Mouse (Mus musculus) embryonic facial prominence, embryonic 15.5 days (tissue): Measurements from ENCODE around the gene Igsf3. TPM values are rescaled to one million over a fixed set of nuclear protein-coding genes. Genes with fewer than 3 reads are reported as not detected.

Experiments
- ATAC-seq: fragments of 200-750 bp; cut with Nextera tagmentation; 2 replicates; pipeline ENCODE4 v1.8.0; 2017; ENCODE audit warnings: low read depth, moderate TSS enrichment; ENCODE audit not compliant: insufficient number of reproducible peaks, low FRiP score, low TSS enrichment
- H3K27ac ChIP-seq: fragments of 300-500 bp; sonication (generic); replicated peaks from 2 replicates; pipeline ENCODE4 v1.5.1; 2015; ENCODE audit warnings: mild to moderate bottlenecking, inconsistent platforms
- H3K27me3 ChIP-seq: fragments of 300-500 bp; sonication (generic); 2 replicates; pipeline ENCODE4 v1.6.1; 2015; ENCODE audit warnings: inconsistent platforms
- H3K36me3 ChIP-seq: fragments of 300-500 bp; sonication (generic); 2 replicates; pipeline ENCODE4 v1.6.1; 2015; ENCODE audit warnings: mild to moderate bottlenecking, inconsistent platforms
- H3K4me1 ChIP-seq: fragments of 300-500 bp; sonication (generic); 2 replicates; pipeline ENCODE4 v1.6.1; 2015; ENCODE audit warnings: inconsistent platforms
- H3K4me2 ChIP-seq: fragments of 300-500 bp; sonication (generic); replicated peaks from 2 replicates; pipeline ENCODE4 v1.6.1; 2015; ENCODE audit warnings: mild to moderate bottlenecking, inconsistent platforms
- H3K4me3 ChIP-seq: fragments of 300-500 bp; sonication (generic); replicated peaks from 2 replicates; pipeline ENCODE4 v1.5.1; 2015; ENCODE audit warnings: mild to moderate bottlenecking, inconsistent platforms
- H3K9ac ChIP-seq: fragments of 300-500 bp; sonication (generic); 2 replicates; pipeline ENCODE4 v1.6.1; 2015; ENCODE audit warnings: inconsistent platforms
- H3K9me3 ChIP-seq: fragments of 300-500 bp; sonication (generic); replicated peaks from 2 replicates; pipeline ENCODE4 v1.6.1; 2016; ENCODE audit warnings: inconsistent platforms
- WGBS: fragments of 180-500 bp; shearing (Covaris S2); methylation state at CpG from one replicate; pipeline ENCODE4 v1.1.7; 2015; 5-methylcytosine and 5-hydroxymethylcytosine counted together
- polyA plus RNA-seq: library from polyadenylated mRNA; unstranded; fragments of >200 nt; fragmentation: Nextera tagmentation; extraction: Ambion mirVana; gene quantifications from 2 replicates; pipeline ENCODE4 v1.2.1, GENCODE M21; 2015

Gene Igsf3
- polyA plus RNA-seq, 1 experiment from 2014 or later = 76.1 TPM

DNA sequence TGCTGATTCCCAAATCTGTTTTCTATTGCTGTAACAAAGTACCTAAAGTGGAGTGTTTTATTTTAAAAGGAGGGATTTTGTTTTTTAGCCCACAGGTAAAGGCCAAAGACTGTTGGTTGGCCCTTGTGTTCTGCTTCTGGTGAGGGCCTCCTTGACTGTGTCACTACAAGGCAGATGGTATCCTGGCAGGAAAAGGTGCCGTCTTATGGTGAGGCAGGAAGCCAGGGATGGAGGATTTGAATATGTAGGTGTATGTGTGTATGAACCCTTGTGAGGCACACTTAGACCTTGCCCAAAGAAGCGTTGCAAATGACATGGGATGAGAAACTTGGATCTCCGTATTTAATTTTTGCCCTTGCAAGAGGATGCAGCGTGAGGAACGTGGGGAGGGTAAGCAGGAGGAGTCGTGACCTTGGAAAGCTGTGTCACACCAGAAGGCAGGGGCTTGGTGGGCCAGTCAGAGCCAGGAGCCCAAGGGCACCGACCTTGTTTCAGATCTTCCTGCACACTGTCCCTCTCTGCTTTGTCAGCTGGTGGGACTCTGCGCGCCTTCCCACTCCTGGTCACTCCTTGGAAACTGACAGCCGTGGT, 47.5 kb downstream of the Igsf3 start:
- Histone ChIP-seq H3K9ac (no peak overlapping the region), H3K4me2 (no peak overlapping the region), H3K9me3 (no peaks in the 10 kb centered on the region), H3K4me3 (no peak overlapping the region), H3K4me1 (peaks cover 21% of the 10 kb centered on the region), H3K27me3 (no peaks in the 10 kb centered on the region), H3K27ac (no peak overlapping the region), H3K36me3 (peaks cover 21% of the 10 kb centered on the region)
- ATAC-seq = no peak
- 74% methylated on average over 10 of the region's 10 CpGs for WGBS

DNA sequence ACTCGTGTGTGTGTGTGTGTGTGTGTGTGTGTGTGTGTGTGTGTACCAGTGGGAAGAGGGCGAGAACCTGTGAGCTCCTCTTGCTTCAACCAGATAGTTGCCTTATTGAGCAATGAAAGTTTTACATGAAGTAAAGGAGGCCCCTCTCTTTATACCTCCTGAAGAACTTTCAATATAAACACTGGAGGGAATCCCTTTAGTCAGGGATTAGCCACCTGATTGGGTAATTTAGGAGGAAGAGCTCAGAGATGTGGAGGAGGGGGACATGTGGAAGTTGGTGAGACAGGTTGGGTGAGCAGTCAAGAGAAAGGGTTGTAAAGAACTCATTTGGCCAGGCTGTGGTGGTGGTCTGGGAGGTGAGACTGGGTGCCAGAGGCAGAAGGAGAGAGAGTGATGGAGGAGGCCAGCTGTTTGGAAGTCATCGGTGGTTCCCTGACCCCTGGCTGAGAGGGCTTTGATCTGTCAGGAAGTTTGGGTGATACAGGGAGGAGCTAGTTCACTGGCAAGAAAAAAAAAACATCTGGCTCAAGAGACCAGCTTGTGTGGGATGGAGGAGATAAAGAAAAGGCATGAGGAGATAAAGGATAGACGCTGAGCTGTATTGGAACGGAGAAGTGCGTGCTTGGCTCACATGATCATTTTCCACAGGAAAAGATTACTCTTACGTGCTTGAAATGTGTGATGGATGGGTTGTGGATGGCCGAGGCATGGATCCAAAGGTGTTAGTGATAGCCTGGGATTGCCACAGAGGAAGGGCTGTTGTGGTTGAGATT, 53.3 kb downstream of the Igsf3 start:
- ATAC-seq = no peak
- no peak overlapping the region for H3K27ac ChIP-seq
- no peak overlapping the region for H3K4me3 ChIP-seq
- H3K4me2 ChIP-seq = no peak overlapping the region
- WGBS = 67% methylated on average over 8 of the region's 8 CpGs
- H3K9me3 ChIP-seq = no peaks in the 10 kb centered on the region
- H3K9ac ChIP-seq = no peak overlapping the region
- H3K27me3 ChIP-seq = no peaks in the 10 kb centered on the region
- H3K4me1 ChIP-seq = 0 out of 2 replicates have a peak, but pooled peaks cover 9% of the 10 kb centered on the region
- H3K36me3 ChIP-seq = peaks cover 47% of the 10 kb centered on the region

DNA sequence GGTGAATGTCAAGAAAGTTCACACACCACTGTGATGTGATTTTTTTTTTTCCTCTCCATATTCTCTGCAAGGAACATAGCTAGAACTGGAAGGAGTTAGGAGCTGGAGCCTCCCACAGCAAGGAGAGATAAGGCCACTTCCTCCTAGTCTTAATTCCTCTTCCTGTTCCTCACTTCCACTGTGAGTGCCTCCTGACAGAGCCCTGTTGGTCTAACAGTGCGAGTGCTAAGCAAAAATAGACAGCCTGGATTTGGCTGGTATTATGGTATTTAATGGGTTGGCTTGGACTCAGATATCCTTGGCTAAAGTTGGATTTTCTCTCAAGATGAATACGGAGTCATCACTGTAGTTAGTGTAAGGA, 53.9 kb downstream of the Igsf3 start:
- H3K4me3 ChIP-seq = no peak overlapping the region
- H3K4me2 ChIP-seq = no peak overlapping the region
- no peak overlapping the region for H3K27ac ChIP-seq
- H3K4me1 ChIP-seq = 0 out of 2 replicates have a peak, but pooled peaks cover 9% of the 10 kb centered on the region
- ATAC-seq = no peak
- H3K36me3 ChIP-seq = peaks cover 51% of the 10 kb centered on the region
- no peaks in the 10 kb centered on the region for H3K9me3 ChIP-seq
- H3K9ac ChIP-seq = no peak overlapping the region
- WGBS = 63% methylated on average over 2 of the region's 2 CpGs
- H3K27me3 ChIP-seq = no peaks in the 10 kb centered on the region

DNA sequence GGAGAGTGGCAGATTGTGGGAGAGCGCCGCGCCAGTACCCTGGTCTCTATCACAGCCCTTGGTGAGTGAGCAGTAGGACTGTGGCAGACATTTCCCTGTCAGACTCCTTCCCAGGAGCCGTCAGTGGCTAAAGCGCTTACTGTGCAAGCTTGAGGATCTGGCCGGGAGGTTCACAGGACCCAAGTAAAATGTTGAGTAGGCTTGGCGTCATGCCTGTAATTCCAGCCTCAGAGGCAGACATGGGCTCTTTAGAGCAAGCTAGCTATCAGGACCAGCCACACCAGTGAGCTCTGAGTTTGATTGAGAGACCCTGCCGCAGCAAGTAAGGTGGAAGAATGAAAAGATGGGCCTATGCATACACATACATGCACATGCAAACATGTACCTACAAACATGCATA, 58.8 kb downstream of the Igsf3 start:
- H3K9me3 ChIP-seq = no peaks in the 10 kb centered on the region
- peaks cover 15% of the 10 kb centered on the region; the same call in 1 of the 2 replicates for H3K4me1 ChIP-seq
- no peaks in the 10 kb centered on the region for H3K27me3 ChIP-seq
- WGBS = 83% methylated on average over 8 of the region's 8 CpGs
- no peak overlapping the region for H3K4me2 ChIP-seq
- peaks cover 64% of the 10 kb centered on the region for H3K36me3 ChIP-seq
- H3K4me3 ChIP-seq = no peak overlapping the region
- H3K9ac ChIP-seq = no peak overlapping the region
- no peak overlapping the region for H3K27ac ChIP-seq
- no peak for ATAC-seq

DNA sequence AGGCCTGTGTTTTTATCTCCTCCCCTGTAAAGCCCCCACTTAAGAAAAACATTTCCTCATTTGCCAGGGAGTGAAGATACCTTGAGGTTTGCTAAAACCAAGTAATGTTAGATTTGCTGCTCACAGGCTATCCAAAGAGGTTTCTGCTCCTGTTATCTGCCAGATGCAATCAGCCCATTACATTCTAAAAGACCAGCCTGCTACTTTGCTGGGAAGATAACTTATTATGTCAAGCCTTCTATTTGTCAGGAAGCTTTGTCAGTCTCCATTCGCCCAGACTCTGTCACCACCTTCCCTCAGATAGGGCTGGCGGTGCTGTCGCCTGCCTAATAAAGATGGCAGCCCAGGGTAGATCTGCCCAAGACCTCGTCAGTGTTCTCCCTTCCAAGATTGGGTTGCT, 59.6 kb downstream of the Igsf3 start:
- WGBS = 73% methylated on average over 4 of the region's 4 CpGs
- H3K9me3 ChIP-seq = no peaks in the 10 kb centered on the region
- H3K4me3 ChIP-seq = no peak overlapping the region
- no peak for ATAC-seq
- H3K4me2 ChIP-seq = no peak overlapping the region
- no peaks in the 10 kb centered on the region for H3K27me3 ChIP-seq
- peaks cover 15% of the 10 kb centered on the region; the same call in 1 of the 2 replicates for H3K4me1 ChIP-seq
- no peak overlapping the region for H3K27ac ChIP-seq
- H3K9ac ChIP-seq = no peak overlapping the region
- H3K36me3 ChIP-seq = peaks cover 65% of the 10 kb centered on the region

DNA sequence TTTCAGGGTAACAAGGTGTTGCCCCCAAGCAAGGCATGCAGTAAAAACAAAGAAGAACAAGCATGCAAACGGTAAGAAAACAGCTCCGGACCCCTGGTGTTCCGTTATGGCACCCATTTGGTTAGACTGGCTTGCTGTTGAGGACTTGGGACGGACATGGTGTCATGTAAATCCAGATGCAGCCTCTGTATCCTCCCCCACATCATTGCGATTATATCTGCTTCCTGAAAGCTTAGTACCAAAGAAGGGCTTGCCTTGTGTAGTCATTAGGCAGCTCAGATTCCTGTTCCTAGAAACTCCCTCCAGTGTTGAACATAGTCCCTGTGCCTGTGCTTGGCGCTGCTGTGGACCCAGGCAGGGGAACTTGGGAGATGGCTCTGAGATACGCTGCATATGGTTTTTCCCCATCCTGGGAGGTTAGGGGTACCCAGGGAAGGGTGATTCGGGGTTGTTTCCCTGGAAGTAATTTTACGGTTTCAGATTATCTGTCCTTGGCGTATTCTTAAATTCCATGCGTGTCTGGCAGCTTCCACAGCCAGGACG, 60.2 kb downstream of the Igsf3 start:
- Histone ChIP-seq H3K36me3 (peaks cover 65% of the 10 kb centered on the region), H3K4me1 (peaks cover 17% of the 10 kb centered on the region), H3K4me3 (no peak overlapping the region), H3K9ac (no peak overlapping the region), H3K9me3 (no peaks in the 10 kb centered on the region), H3K27me3 (no peaks in the 10 kb centered on the region), H3K27ac (no peak overlapping the region), H3K4me2 (no peak overlapping the region)
- 47% methylated on average over 12 of the region's 12 CpGs for WGBS
- peak; percentile 63 for ATAC-seq

DNA sequence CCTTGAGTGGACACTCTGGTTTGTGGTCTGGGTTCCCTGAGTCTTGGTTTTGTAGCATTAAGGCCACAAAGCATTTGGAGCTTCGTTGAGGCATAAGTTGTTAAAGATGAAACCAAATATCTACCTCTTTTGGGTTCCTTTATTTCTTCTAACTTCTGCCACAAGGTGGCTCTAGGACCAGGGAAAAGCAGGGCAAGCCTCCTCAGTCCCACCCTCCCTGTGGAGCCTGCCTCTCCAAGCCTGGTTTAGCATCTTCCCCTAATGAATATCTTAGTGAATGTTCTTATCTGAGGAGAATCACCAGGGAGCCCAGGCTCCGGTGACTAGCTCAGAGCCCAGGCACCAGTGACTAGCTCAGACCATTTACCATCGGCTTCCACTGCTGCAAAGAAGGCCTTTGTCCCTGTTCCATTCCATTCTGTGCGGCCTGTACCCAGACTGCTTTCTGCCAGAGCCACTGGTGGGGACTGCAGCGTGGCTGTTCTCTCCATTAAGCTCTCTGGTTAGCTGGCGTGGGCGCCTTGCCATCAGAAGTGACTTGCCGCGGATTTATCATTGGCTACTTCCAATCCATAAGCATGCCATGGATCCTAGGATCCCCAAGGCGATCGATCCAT, 66.5 kb downstream of the Igsf3 start:
- H3K4me2 ChIP-seq = no peak overlapping the region
- H3K4me3 ChIP-seq = no peak overlapping the region
- peak; percentile 27; the same call in 1 of the 2 replicates for ATAC-seq
- H3K36me3 ChIP-seq = peaks cover 34% of the 10 kb centered on the region
- H3K27ac ChIP-seq = no peak overlapping the region
- no peak overlapping the region for H3K9ac ChIP-seq
- H3K9me3 ChIP-seq = no peaks in the 10 kb centered on the region
- H3K27me3 ChIP-seq = no peaks in the 10 kb centered on the region
- peaks cover 22% of the 10 kb centered on the region for H3K4me1 ChIP-seq
- 80% methylated on average over 11 of the region's 11 CpGs for WGBS

DNA sequence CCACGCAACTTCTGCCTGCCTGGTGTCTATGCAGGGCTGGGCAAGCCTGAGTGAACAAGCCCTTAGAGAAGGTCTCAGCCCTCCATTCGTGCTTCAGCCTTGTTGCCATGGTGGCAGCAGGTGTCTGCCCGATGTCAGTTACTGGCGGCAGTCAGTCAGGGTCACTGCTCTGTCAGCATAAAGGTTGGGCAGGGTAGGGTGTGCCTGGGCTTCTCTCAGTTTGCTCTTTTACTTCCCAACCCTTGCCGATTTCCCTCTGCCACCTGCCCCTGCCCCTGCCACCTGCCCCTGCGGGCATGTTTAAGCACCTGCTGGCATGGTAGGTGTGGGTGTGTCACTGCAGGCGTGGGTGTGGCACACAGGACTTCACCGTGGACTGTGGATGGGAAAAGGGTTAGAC, 67.6 kb downstream of the Igsf3 start:
- ATAC-seq = no peak
- H3K36me3 ChIP-seq = peaks cover 24% of the 10 kb centered on the region
- H3K4me2 ChIP-seq = no peak overlapping the region
- WGBS = 78% methylated on average over 8 of the region's 8 CpGs
- no peaks in the 10 kb centered on the region for H3K27me3 ChIP-seq
- no peak overlapping the region for H3K9ac ChIP-seq
- H3K4me1 ChIP-seq = peaks cover 33% of the 10 kb centered on the region
- no peaks in the 10 kb centered on the region for H3K9me3 ChIP-seq
- no peak overlapping the region for H3K4me3 ChIP-seq
- no peak overlapping the region for H3K27ac ChIP-seq

DNA sequence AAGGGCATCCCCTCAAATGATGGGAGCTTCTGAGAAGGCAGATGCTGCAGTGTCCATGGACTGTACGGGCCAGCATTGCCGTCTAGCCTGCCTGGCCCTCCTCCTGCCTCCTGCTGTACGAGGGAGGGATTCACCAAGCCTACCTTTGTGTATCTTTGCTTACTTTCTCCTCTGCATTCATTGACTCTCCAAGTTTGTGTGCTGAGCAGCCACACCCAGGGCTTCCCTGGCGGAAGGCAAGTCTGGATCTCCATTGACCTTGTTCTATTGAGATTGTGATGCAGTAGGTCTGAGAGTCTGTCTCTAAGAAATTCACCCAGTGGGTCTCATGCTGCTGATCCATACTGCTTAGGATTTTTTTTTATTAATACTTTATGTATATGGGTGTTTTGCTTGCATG, 70.4 kb downstream of the Igsf3 start:
- Histone ChIP-seq H3K9ac (no peak overlapping the region), H3K9me3 (no peaks in the 10 kb centered on the region), H3K4me3 (no peak overlapping the region), H3K27ac (no peak overlapping the region), H3K27me3 (no peaks in the 10 kb centered on the region), H3K36me3 (peaks cover 11% of the 10 kb centered on the region), H3K4me2 (no peak overlapping the region), H3K4me1 (peaks cover 30% of the 10 kb centered on the region)
- no peak for ATAC-seq
- 86% methylated on average over 4 of the region's 4 CpGs for WGBS

DNA sequence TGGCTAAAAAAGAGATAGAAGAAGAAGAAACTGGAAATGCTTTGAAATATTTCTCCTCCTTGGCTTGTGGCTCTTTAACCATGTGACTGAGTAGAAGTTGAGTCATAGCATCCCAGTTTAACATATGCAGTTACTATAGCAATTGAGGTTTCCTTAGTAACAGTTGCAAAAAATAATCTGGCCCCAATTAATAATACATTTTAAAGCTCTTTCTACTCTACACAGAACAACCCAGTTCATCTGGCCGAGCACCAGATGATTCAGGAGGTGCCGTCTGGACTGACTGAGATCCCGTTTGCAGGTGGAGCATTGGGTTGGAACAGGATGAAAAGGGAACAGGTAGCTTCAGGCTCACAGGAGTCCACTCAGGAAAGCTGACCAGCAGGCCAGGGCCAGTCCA, 71.9 kb downstream of the Igsf3 start:
- H3K9ac ChIP-seq = no peak overlapping the region
- no peak for ATAC-seq
- H3K9me3 ChIP-seq = no peaks in the 10 kb centered on the region
- H3K27ac ChIP-seq = no peak overlapping the region
- 50% methylated on average over 3 of the region's 3 CpGs for WGBS
- peaks cover 25% of the 10 kb centered on the region for H3K4me1 ChIP-seq
- H3K4me3 ChIP-seq = no peak overlapping the region
- H3K36me3 ChIP-seq = peaks cover 22% of the 10 kb centered on the region
- no peaks in the 10 kb centered on the region for H3K27me3 ChIP-seq
- no peak overlapping the region for H3K4me2 ChIP-seq

DNA sequence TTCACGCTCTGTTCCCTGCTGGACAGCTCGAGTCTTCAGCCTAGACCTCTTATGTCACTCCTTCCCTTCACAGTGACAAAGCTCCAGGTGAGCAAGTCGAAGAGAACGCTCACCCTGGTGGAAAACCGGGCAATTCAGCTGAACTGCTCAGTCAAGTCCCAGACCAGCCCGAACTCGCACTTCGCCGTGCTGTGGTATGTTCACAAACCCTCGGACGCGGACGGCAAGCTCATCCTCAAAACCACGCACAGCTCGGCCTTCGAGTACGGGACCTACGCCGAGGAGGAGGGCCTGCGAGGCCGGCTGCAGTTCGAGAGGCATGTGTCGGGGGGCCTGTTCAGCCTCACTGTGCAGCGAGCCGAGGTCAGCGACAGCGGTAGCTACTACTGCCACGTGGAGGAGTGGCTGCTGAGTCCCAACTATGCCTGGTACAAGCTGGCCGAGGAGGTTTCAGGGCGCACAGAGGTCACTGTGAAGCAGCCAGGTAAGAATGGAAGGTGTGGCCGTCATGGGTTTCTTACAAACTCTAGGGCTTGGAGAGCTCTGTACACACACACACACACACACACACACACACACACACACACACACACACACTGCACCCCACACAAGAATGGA, 74.0 kb downstream of the Igsf3 start:
- ATAC-seq = no peak
- H3K36me3 ChIP-seq = peaks cover 42% of the 10 kb centered on the region
- H3K9me3 ChIP-seq = no peaks in the 10 kb centered on the region
- WGBS = 79% methylated on average over 31 of the region's 31 CpGs
- H3K4me3 ChIP-seq = no peak overlapping the region
- no peak overlapping the region for H3K27ac ChIP-seq
- H3K9ac ChIP-seq = no peak overlapping the region
- H3K4me1 ChIP-seq = peaks cover 32% of the 10 kb centered on the region; the same call in 1 of the 2 replicates
- H3K27me3 ChIP-seq = no peaks in the 10 kb centered on the region
- H3K4me2 ChIP-seq = no peak overlapping the region
